In the genomic region with DNA sequence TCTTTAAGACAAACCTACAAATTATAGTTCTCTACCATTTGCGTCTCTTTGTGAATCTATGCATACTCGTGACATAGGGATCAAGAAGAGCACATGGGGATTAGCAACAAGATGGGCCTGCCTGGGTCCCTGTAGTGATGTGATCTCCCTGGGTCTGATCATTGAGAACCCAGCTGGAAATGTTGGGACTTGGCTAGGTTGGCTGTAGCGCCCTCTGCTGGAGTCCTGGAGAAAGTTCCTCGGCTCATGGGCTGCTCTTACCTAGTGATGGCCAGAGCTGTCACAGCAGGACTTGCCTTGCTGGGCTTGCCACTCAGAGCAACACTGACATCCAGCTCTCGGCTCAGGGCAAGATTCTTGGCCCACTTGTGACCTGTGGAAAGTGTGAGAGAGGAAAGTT, we compare ENCODE assay signal across 8 mouse cellular contexts. TPM values are rescaled to one million over a fixed set of nuclear protein-coding genes. Genes with fewer than 3 reads are reported as not detected.
DNase-seq lines count a peak whose midpoint lies in the region; ATAC-seq and TF ChIP-seq lines count a peak whose summit lies in the region.

No protein-coding gene starts in this region.

- no peak overlapping the region for H3K27ac ChIP-seq in gastrocnemius, adult 2 months
- no peak overlapping the region for H3K27ac ChIP-seq in kidney, postnatal 0 days
- H3K27ac ChIP-seq in liver, embryonic 11.5 days (ENCODE audit: low read depth, low read length) = no peak overlapping the region

- 47% methylated on average over 5 of the region's 5 CpGs for WGBS in kidney, postnatal 0 days
- whole genome bisulfite sequencing in liver, embryonic 11.5 days = 43% methylated on average over 5 of the region's 5 CpGs

- H3K36me3 ChIP-seq in kidney, postnatal 0 days (ENCODE audit: insufficient read depth, low read length) = no peaks in the 10 kb centered on the region
- H3K36me3 ChIP-seq in liver, embryonic 11.5 days (ENCODE audit: control insufficient read depth, insufficient read depth, low read length) = no peaks in the 10 kb centered on the region

- DNase-seq in urinary bladder, adult 18-20 months (ENCODE audit: low spot score in 2 of 2) = peak; percentile 8 to 26
- DNase-seq in urinary bladder, postnatal 10 days (ENCODE audit: low spot score) = no peak
- peak; percentile 35 for DNase-seq in cerebellum, adult 9-10 months
- DNase-seq in gastrocnemius, adult 2 months = peak; percentile 76
- DNase-seq in kidney, postnatal 0 days (ENCODE audit: low spot score) = peak; percentile 88
- DNase-seq in liver, embryonic 11.5 days (ENCODE audit: low spot score) = peak; percentile 50
- DNase-seq in retina, adult 2 months (ENCODE audit: low read depth, low spot score) = peak; percentile 16
- peak; percentile 51 for DNase-seq in yolk sac, embryonic 10.5 days (ENCODE audit: low spot score)

- no peak overlapping the region for H3K4me3 ChIP-seq in gastrocnemius, adult 2 months
- H3K4me3 ChIP-seq in kidney, postnatal 0 days (replicated peaks; ENCODE audit: low read depth, low read length) = no peak overlapping the region
- H3K4me3 ChIP-seq in liver, embryonic 11.5 days (ENCODE audit: low read depth, low read length) = no peak overlapping the region

- intact Hi-C loops in gastrocnemius, adult 2 months (cut with DNase I) = loop anchor here (1.0 to 5.0 kb wide), 3 partner anchors 103 to 348 kb away; a partner anchor contains a TSS

- H3K9ac ChIP-seq in kidney, postnatal 0 days (ENCODE audit: low read depth, low read length) = no peak overlapping the region
- no peak overlapping the region for H3K9ac ChIP-seq in liver, embryonic 11.5 days (ENCODE audit: low read depth, low read length)

- no peak overlapping the region for H3K4me2 ChIP-seq in kidney, postnatal 0 days (ENCODE audit: low read length)
- no peak overlapping the region for H3K4me2 ChIP-seq in liver, embryonic 11.5 days

- TF ChIP-seq CTCF in gastrocnemius, adult 2 months (IDR thresholded peaks at IDR 0.05) = peak; percentile 92
- TF ChIP-seq CTCF in kidney, postnatal 0 days (IDR thresholded peaks at IDR 0.05; ENCODE audit: low read depth) = peak; percentile 83

- peaks cover 6% of the 10 kb centered on the region; the same call in 1 of the 2 replicates for H3K4me1 ChIP-seq in kidney, postnatal 0 days (replicated peaks; ENCODE audit: insufficient read depth, low read length)
- peaks cover 2% of the 10 kb centered on the region for H3K4me1 ChIP-seq in liver, embryonic 11.5 days (replicated peaks; ENCODE audit: control insufficient read depth, insufficient read depth, low read length)

- H3K27me3 ChIP-seq in kidney, postnatal 0 days (ENCODE audit: insufficient read depth, low read length) = 0 out of 2 replicates have a peak, but pooled peaks cover 8% of the 10 kb centered on the region
- H3K27me3 ChIP-seq in liver, embryonic 11.5 days (replicated peaks; ENCODE audit: control insufficient read depth, insufficient read depth, low read length) = no peaks in the 10 kb centered on the region

- H3K9me3 ChIP-seq in kidney, postnatal 0 days (replicated peaks; ENCODE audit: low read length) = no peaks in the 10 kb centered on the region
- H3K9me3 ChIP-seq in liver, embryonic 11.5 days (ENCODE audit: control insufficient read depth, low read length) = no peaks in the 10 kb centered on the region

- no peak for ATAC-seq in kidney, postnatal 0 days (replicated peaks; ENCODE audit: low FRiP score, low read depth)
- no peak for ATAC-seq in liver, embryonic 11.5 days (replicated peaks; ENCODE audit: low FRiP score)

RNA-seq across cellular contexts. Expression of a gene that starts 30.7 kb away (rescaled TPM):
- under 1 TPM in 1 of 2 experiments, not detected in 1; 0.31 TPM for total RNA-seq in gastrocnemius, adult 2 months (2021)
- polyA plus RNA-seq in kidney, postnatal 0 days (2015; fragmentation: Nextera tagmentation; extraction: Ambion mirVana) = 0.56 and 0.72 TPM in 2 replicates
- polyA plus RNA-seq in liver, embryonic 11.5 days (2014; fragmentation: Nextera tagmentation; extraction: Ambion mirVana) = 0.14 and 0.75 TPM in 2 replicates
